Mouse (Mus musculus): ENCODE data around the gene Pcsk2. TPM values are rescaled to one million over a fixed set of nuclear protein-coding genes. Genes with fewer than 3 reads are reported as not detected.

Gene Pcsk2
- total RNA-seq, 2 experiments from 2014 or later, result 4.0 TPM

DNA sequence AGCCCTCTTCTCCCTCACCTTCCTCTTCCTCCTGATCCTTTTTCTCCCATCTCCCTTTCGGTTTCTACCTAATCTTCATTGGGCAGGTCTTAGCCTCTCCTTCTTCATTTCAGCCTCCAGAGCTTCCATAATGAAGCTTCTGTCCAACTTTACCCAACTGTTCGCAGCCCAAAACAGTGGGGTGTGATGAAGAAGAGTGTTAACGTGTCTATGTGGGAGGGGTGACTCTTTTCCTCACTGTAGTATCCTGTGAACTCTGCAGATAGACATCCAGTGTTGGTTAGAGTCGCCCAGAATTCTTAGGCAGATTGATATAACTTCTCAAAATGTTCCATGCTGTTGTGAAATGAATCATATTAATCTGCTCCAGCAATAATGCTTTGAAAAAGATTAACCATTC, 98.4 kb downstream of the Pcsk2 start:
- no peak for DNase-seq

DNA sequence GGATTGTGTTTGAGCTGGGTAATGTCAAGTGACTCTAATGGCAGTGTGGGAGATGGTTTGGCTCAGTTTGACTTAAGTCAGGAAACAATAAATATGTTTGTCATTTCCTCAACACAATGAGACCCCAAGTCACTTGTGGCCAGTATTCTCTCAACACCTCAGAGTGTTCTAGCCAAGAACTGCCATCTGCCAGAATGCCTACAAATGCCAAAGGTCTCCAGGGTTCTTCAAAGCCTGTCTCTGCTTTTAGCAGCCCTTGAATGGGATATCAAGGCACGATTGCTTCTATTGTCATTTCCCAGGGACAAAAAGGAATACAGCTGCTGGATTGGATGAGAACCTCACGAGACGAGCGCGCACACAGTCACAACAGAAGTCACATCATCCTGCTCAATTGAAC, 100.0 kb downstream of the Pcsk2 start:
- no peak for DNase-seq

DNA sequence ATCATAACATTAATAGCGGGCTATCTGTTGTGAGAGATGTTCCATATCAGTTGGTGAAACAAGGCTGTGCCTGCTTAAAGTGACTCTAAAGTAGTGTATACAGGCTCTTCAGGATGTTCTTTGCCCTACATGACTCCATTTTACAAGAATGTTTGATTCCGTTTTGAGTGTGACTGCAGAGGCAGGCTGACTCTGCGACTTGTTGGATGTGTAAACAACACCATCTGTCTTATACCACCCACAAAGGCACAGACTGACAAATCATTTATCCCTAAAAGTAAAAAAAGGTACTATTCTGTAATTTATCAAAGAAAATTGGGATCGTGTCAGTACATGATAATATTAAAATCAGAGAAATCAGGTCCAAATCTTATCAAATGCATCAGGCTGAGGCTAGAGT, 108.7 kb downstream of the Pcsk2 start:
- no peak for DNase-seq

DNA sequence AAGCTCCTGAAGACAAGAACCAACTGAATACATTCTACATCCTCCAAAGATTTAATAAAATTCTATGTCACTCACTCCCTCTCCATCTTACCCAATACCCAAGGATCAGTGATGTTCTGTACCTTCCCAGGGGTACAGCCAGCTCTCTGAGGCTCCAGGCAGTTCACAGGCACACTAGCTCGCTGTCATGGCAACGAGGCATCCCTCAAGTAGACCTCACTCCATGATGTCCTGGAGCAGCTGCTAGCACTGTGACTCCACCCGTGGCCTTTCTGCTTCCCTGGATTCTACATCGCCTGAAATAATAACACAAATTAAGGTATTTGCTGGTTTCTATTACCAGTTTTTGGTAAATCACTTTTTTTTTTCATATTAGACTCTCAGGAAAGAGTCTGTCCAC, 111.0 kb downstream of the Pcsk2 start:
- no peak for DNase-seq

- DNase-seq, result no peak
These were observed 120.8 kb downstream of the Pcsk2 start for GRCm38 (mm10) chr2:143666785-143667184.

DNA sequence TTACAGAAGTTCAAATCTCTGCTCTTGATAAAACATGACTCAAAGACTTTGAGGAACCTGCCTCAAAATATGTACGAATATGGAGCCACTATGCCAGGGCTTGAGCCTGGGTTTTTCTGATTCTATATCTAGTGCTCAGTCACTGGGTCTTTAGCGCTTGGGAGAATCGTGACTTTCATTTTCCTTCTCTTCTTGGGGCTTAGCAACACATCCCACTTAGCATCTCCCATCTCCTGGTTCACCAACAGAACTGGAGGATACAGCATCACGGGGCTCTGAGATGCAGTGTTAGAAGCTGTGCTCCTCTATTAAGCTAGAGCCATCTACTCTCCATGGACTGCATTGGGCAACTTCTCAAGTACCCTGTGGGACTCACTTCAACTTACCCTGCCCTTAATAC, 131.9 kb downstream of the Pcsk2 start:
- no peak for DNase-seq

DNA sequence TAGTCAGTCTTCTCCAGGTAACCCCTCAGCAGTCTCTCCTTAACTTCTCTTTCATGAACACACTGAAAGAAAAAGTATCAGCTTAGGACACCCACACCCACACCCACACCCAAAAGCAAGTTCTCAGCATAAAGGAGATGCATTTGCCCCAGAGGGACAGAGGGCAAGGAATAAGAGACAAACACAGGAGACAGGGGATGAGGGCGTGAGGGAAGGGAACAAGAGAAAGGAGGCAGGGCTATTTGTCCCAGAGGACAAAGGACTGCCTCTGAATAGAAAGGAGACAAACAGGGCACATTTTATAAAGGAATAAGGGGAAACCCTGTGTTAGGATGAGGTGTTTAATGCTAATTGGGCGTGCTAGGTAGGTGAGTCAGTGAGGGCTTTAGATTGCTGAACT, 133.6 kb downstream of the Pcsk2 start:
- DNase-seq, result no peak

DNA sequence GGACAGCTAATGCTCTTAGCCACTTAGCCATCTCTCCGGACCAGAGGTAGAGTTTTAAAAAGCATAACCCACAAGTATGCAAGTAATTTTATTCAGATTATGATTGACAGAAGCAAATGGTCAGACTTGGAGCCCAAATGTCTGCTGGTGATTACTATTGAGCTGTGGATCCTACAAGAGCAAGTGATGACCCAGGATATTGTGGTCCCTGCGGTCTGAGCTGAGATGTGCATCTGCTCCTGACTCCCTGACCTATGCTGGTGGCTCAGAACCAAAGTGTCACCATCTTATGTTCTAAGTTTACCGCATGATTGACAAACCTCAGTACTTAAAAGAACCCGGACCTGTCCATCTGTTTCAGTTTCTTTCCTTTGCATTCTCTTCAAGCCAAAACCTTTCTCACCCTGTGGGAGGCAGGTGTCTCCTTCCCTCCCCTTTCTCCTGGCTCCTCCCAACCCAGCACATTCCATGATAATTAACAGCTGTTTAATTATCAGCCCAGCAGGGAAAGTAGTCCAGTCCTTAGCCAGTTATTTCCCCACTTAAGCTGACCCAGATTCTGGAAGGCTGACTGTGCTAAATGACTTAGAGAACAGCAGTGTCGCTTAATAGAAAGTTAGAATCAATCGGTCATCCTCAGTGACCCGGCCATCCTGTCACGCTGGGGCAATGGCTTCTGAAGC, 136.1 kb downstream of the Pcsk2 start:
- DNase-seq, result no peak

DNA sequence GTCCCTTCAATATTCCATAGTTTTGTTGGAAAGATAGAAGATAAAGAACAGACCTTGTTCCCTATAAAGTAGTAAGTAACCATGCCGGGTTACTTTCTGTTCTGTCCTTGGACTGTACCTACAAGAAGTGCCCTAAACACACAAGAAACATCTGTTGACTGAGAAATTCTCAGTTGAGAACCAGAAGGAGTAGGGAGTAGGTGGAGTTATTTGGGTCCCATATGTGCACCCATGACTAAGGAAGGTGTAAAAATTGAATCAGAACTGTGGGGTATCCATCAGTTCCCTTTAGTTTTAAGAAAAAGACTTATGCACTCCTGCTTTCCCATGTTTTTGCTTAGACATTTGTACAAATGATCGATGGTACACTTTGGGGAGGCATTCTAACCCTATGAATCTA, 137.6 kb downstream of the Pcsk2 start:
- DNase-seq, result no peak

DNA sequence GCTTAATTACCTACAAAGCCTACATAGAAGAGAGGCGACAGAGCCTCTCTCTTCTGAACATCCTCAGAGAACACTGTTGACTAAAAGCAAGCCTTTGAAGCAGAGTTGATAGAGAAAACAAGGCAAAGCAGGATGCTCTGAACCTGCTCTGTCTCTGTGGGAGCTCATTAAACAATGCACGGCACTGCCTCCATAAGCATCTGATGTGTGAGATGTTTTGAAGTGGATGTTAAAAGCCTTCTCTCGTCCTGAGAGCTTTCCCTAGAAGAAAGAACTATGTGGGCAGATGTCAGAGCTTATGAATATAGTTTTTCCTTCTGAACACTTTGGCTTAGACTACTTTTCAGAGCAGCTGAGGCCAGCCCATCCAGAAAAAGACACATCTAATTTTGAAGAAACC, 145.3 kb downstream of the Pcsk2 start:
- DNase-seq, result no peak

- DNase-seq, result no peak
These were observed 150.1 kb downstream of the Pcsk2 start for GRCm38 (mm10) chr2:143696026-143696557.

- no peak for DNase-seq
These were observed 150.7 kb downstream of the Pcsk2 start for GRCm38 (mm10) chr2:143696704-143697103.

GRCm38 (mm10) chr2:143701141-143701540, 155.2 kb downstream of the Pcsk2 start:
- no peak for DNase-seq

DNA sequence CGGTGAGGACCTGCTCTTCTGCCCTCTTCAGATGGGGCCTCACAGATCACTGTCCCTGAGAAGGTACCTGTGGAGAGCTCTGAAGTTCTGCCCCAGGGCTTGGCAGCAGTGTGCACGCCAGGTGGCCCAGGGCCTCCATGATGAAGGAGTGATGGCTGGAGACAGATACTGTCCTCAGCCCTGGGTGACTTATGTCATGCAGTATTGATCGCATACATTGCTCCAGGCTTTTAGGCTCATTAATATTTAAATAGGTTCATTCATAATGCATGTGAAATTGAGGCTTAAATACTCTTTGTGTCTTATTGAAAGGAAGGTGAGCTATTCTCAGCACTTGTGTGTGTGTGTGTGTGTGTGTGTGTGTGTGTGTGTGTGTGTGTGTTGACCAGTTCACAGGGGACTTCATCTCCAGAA, 157.0 kb downstream of the Pcsk2 start:
- no peak for DNase-seq

- no peak for DNase-seq
These were observed 162.2 kb downstream of the Pcsk2 start for GRCm38 (mm10) chr2:143708205-143708604.

GRCm38 (mm10) chr2:143709249-143709648, 163.3 kb downstream of the Pcsk2 start:
- DNase-seq, result no peak

DNA sequence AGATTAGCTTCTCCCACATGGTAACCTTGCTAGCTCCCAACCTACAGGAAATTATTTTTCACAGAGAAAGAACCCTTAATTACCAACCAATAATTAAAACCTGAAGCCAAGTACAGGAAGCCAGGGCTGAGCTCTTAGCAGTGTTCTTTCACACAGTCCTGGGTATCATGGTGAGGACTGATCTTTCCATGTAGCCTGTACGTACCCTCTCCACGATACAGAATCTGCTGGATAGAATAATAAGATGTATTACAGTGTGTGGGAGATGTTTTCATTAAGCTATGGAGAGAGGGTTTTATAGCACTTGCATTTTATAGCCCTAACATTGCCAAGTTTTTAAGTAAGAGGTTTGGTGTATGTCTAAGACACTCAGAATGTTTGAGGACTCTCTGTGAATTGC, 164.0 kb downstream of the Pcsk2 start:
- no peak for DNase-seq

- no peak for DNase-seq
These were observed 165.9 kb downstream of the Pcsk2 start for GRCm38 (mm10) chr2:143711886-143712285.

GRCm38 (mm10) chr2:143712901-143713300, 166.9 kb downstream of the Pcsk2 start:
- no peak for DNase-seq

GRCm38 (mm10) chr2:143713902-143714301, 167.9 kb downstream of the Pcsk2 start:
- DNase-seq, result no peak

GRCm38 (mm10) chr2:143715110-143715509, 169.2 kb downstream of the Pcsk2 start:
- no peak for DNase-seq

DNA sequence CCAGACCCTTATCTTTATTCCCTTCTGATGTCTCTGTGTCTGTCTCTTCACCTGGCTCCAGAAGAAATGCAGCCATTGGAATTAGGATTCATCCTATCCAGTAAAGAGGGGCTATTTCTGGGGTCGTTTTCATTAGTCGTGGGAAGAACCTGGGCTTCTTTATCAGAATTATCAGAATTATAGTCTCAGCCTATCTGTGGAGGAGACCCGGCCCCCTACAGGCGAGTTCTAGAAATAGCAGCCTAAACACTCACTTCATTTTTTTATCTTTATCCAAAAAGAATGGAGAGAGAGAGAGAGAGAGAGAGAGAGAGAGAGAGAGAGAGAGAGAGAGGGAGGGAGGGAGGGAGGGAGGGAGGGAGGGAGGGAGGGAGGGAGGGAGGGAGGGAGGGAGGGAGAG, 177.3 kb downstream of the Pcsk2 start:
- DNase-seq, result peak in 1 of 2 experiments; percentile 33

- peak; percentile 39 to 59 for DNase-seq
These were observed 178.1 kb downstream of the Pcsk2 start for GRCm38 (mm10) chr2:143724101-143724500.

GRCm38 (mm10) chr2:143724720-143725119, 178.8 kb downstream of the Pcsk2 start:
- peak; percentile 57 to 58 for DNase-seq

Measured in adrenal gland, postnatal 36 days (tissue).